Mouse (Mus musculus): ENCODE results near the gene Shank2.

DNA sequence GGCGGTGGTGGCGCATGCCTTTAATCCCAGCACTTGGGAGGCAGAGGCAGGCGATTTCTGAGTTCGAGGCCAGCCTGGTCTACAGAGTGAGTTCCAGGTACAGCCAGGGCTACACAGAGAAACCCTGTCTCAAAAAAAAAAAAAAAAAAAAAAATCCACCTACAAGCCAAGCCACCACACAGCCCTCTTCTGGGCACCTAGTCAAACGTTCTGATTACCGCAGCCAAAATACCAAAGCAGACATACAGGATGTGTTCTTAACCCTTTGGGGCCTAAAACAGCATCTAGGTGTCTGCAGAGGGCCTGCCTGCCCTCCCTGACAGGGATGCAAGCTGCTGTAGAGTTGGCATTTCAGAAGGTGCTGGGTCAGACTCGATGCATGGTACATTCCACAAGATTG lies 460.8 kb downstream of the Shank2 start:
- TF ChIP-seq CTCF (IDR thresholded peaks at IDR 0.05), result no peak
- TF ChIP-seq EP300 (IDR thresholded peaks at IDR 0.05), result no peak

Measured in lung, postnatal 0 days (tissue).